Mouse (Mus musculus) stomach, embryonic 16.5 days (tissue): Measurements from ENCODE around the gene Ifnar2. TPM values are rescaled to one million over a fixed set of nuclear protein-coding genes. Genes with fewer than 3 reads are reported as not detected.

Experiments used
- ATAC-seq: fragments of 200-750 bp; cut with Nextera tagmentation; 2 replicates; pipeline ENCODE4 v1.8.0; 2017; ENCODE audit warnings: moderate number of reproducible peaks, moderate TSS enrichment; ENCODE audit not compliant: insufficient read depth, low FRiP score
- H3K27ac ChIP-seq: fragments of 300-500 bp; sonication (generic); 2 replicates; pipeline ENCODE4 v1.5.1; 2014; ENCODE audit warnings: low read length
- H3K27me3 ChIP-seq: fragments of 300-500 bp; sonication (generic); 2 replicates; pipeline ENCODE4 v1.6.1; 2014; ENCODE audit warnings: low read length, control low read depth, mixed read lengths; ENCODE audit not compliant: control insufficient read depth, insufficient read depth
- H3K36me3 ChIP-seq: fragments of 300-500 bp; sonication (generic); 2 replicates; pipeline ENCODE4 v1.6.1; 2014; ENCODE audit warnings: low read length; ENCODE audit not compliant: control insufficient read depth, insufficient read depth
- H3K4me1 ChIP-seq: fragments of 300-500 bp; sonication (generic); 2 replicates; pipeline ENCODE4 v1.6.1; 2014; ENCODE audit warnings: low read length, control low read depth, mixed read lengths; ENCODE audit not compliant: control insufficient read depth, insufficient read depth
- H3K4me2 ChIP-seq: fragments of 300-500 bp; sonication (generic); 2 replicates; pipeline ENCODE4 v1.6.1; 2014; ENCODE audit warnings: low read depth, low read length, mixed read lengths
- H3K4me3 ChIP-seq: fragments of 300-500 bp; sonication (generic); replicated peaks from 2 replicates; pipeline ENCODE4 v1.5.1; 2014; ENCODE audit warnings: mild to moderate bottlenecking, low read length
- H3K9ac ChIP-seq: fragments of 300-500 bp; sonication (generic); 2 replicates; pipeline ENCODE4 v1.6.1; 2014; ENCODE audit warnings: low read length
- H3K9me3 ChIP-seq: fragments of 300-500 bp; sonication (generic); replicated peaks from 2 replicates; pipeline ENCODE4 v1.6.1; 2016; ENCODE audit warnings: low read length, control low read depth; ENCODE audit not compliant: control insufficient read depth
- WGBS: fragments of 180-500 bp; shearing (Covaris S2); extraction: QIAGEN DNeasy Blood & Tissue Kit; methylation state at CpG from one replicate; pipeline ENCODE4 v1.1.7; 2014; 5-methylcytosine and 5-hydroxymethylcytosine counted together
- polyA plus RNA-seq: library from polyadenylated mRNA; unstranded; fragments of >200 nt; fragmentation: Nextera tagmentation; extraction: Ambion mirVana; gene quantifications from 2 replicates; pipeline ENCODE4 v1.2.1, GENCODE M21; 2015

The Ifnar2 gene
- polyA plus RNA-seq, 1 experiment from 2014 or later = 51.3 TPM

GRCm38 (mm10) chr16:91441811-91442240 lies 69.2 kb downstream of the Ifnar2 start:
- peaks cover 11% of the 10 kb centered on the region; the same call in 1 of the 2 replicates for H3K4me1 ChIP-seq
- peak; percentile 83 for ATAC-seq
- H3K27me3 ChIP-seq = no peaks in the 10 kb centered on the region
- no peaks in the 10 kb centered on the region for H3K9me3 ChIP-seq
- no peaks in the 10 kb centered on the region for H3K36me3 ChIP-seq
- WGBS = 69% methylated on average over 7 of the region's 7 CpGs
- no peak overlapping the region for H3K9ac ChIP-seq
- H3K27ac ChIP-seq = no peak overlapping the region
- H3K4me2 ChIP-seq = no peak overlapping the region
- no peak overlapping the region for H3K4me3 ChIP-seq

GRCm38 (mm10) chr16:91442446-91442845 lies 69.9 kb downstream of the Ifnar2 start:
- peaks cover 16% of the 10 kb centered on the region for H3K4me1 ChIP-seq
- H3K27me3 ChIP-seq = no peaks in the 10 kb centered on the region
- H3K4me2 ChIP-seq = no peak overlapping the region
- WGBS = 65% methylated on average over 4 of the region's 4 CpGs
- no peaks in the 10 kb centered on the region for H3K36me3 ChIP-seq
- H3K9ac ChIP-seq = no peak overlapping the region
- no peaks in the 10 kb centered on the region for H3K9me3 ChIP-seq
- H3K4me3 ChIP-seq = no peak overlapping the region
- ATAC-seq = no peak
- H3K27ac ChIP-seq = no peak overlapping the region

- no peaks in the 10 kb centered on the region for H3K36me3 ChIP-seq
- H3K9ac ChIP-seq = no peak overlapping the region
- peaks cover 20% of the 10 kb centered on the region for H3K4me1 ChIP-seq
- H3K27ac ChIP-seq = no peak overlapping the region
- H3K4me3 ChIP-seq = no peak overlapping the region
- ATAC-seq = no peak
- H3K4me2 ChIP-seq = no peak overlapping the region
- WGBS = 74% methylated on average over 8 of the region's 8 CpGs
- no peaks in the 10 kb centered on the region for H3K9me3 ChIP-seq
- H3K27me3 ChIP-seq = no peaks in the 10 kb centered on the region
Measured at GRCm38 (mm10) chr16:91443211-91443611, 70.6 kb downstream of the Ifnar2 start.

DNA sequence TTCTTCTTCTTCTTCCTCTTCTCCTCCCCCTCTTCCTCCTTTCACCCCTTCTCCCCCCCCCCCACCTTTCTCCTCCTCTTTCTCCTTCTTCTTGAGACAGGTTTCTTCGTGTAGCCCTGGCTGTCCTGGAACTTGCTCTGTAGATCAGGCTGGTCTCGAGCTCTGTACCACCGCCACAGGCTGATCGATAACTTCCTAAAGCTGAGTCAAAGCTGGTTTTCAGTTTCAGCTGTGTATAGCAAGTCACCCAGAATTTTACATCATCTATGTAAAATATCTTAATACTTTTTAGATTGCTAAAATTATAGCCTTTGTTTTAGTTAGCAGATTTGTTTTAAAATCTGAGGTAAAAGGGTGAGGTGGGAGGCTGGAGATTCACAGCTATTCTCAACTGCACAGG lies 72.3 kb downstream of the Ifnar2 start:
- Histone ChIP-seq H3K27ac (no peak overlapping the region), H3K4me1 (peaks cover 20% of the 10 kb centered on the region), H3K9me3 (no peaks in the 10 kb centered on the region), H3K9ac (no peak overlapping the region), H3K4me3 (no peak overlapping the region), H3K27me3 (no peaks in the 10 kb centered on the region), H3K4me2 (no peak overlapping the region), H3K36me3 (no peaks in the 10 kb centered on the region)
- ATAC-seq = no peak
- WGBS = 82% methylated on average over 4 of the region's 4 CpGs

- H3K4me3 ChIP-seq = no peak overlapping the region
- no peaks in the 10 kb centered on the region for H3K9me3 ChIP-seq
- no peak overlapping the region for H3K27ac ChIP-seq
- H3K36me3 ChIP-seq = no peaks in the 10 kb centered on the region
- ATAC-seq = no peak
- H3K9ac ChIP-seq = no peak overlapping the region
- peaks cover 20% of the 10 kb centered on the region for H3K4me1 ChIP-seq
- H3K27me3 ChIP-seq = no peaks in the 10 kb centered on the region
- 71% methylated on average over 5 of the region's 5 CpGs for WGBS
- H3K4me2 ChIP-seq = no peak overlapping the region
Measured at GRCm38 (mm10) chr16:91445566-91445965, 73.0 kb downstream of the Ifnar2 start.

- Histone ChIP-seq H3K27ac (no peak overlapping the region), H3K4me1 (peaks cover 12% of the 10 kb centered on the region), H3K36me3 (no peaks in the 10 kb centered on the region), H3K27me3 (no peaks in the 10 kb centered on the region), H3K4me2 (no peak overlapping the region), H3K9ac (peak overlapping the region; percentile 20; the same call in 1 of the 2 replicates), H3K4me3 (no peak overlapping the region), H3K9me3 (no peaks in the 10 kb centered on the region)
- ATAC-seq = peak; percentile 42; the same call in 1 of the 2 replicates
- 72% methylated on average over 8 of the region's 8 CpGs for WGBS
Measured at GRCm38 (mm10) chr16:91446778-91447511, 74.4 kb downstream of the Ifnar2 start.

- peaks cover 16% of the 10 kb centered on the region for H3K4me1 ChIP-seq
- no peak overlapping the region for H3K27ac ChIP-seq
- H3K4me3 ChIP-seq = no peak overlapping the region
- no peak overlapping the region for H3K4me2 ChIP-seq
- WGBS = 46% methylated on average over 6 of the region's 6 CpGs
- no peak overlapping the region for H3K9ac ChIP-seq
- no peaks in the 10 kb centered on the region for H3K36me3 ChIP-seq
- ATAC-seq = peak; percentile 49; the same call in 1 of the 2 replicates
- H3K27me3 ChIP-seq = no peaks in the 10 kb centered on the region
- H3K9me3 ChIP-seq = no peaks in the 10 kb centered on the region
Measured at GRCm38 (mm10) chr16:91447512-91447900, 74.9 kb downstream of the Ifnar2 start.

GRCm38 (mm10) chr16:91448088-91448487 lies 75.5 kb downstream of the Ifnar2 start:
- 84% methylated on average over 5 of the region's 5 CpGs for WGBS
- Histone ChIP-seq H3K4me3 (no peak overlapping the region), H3K4me1 (peaks cover 16% of the 10 kb centered on the region), H3K36me3 (no peaks in the 10 kb centered on the region), H3K27ac (no peak overlapping the region), H3K4me2 (no peak overlapping the region), H3K9me3 (no peaks in the 10 kb centered on the region), H3K27me3 (no peaks in the 10 kb centered on the region), H3K9ac (no peak overlapping the region)
- no peak for ATAC-seq

DNA sequence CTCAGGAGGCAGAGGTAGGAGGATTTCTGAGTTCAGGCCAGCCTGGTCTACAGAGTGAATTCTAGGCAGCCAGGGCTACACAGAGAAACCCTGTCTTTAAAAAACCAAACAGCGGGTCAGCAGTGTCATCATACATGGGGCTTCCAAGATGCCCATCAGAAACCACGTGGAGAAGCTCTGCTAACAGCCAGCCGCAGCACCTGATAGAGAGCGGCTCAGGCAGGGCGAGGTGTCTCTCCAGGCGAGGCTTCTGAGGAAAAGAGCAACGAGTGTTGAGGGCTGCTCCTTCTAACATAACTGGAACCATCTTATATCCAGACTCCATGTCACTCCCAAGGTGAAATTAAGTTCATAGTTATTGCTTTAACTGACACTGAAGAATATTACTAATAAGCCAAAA lies 76.3 kb downstream of the Ifnar2 start:
- Histone ChIP-seq H3K27ac (no peak overlapping the region), H3K4me2 (no peak overlapping the region), H3K9me3 (no peaks in the 10 kb centered on the region), H3K4me3 (no peak overlapping the region), H3K9ac (no peak overlapping the region), H3K4me1 (peaks cover 16% of the 10 kb centered on the region), H3K27me3 (no peaks in the 10 kb centered on the region), H3K36me3 (no peaks in the 10 kb centered on the region)
- 79% methylated on average over 7 of the region's 7 CpGs for WGBS
- no peak for ATAC-seq
